Mouse (Mus musculus) cerebellum, adult 9-10 months (tissue): ENCODE data around the gene Fmnl3.
A peak's percentile ranks its signal among the peaks of the same experiment; 100 is the strongest.

Experiments
- DNase-seq: peaks from one replicate; pipeline ENCODE4 v3.0.0; 2022

The Fmnl3 gene

DNA sequence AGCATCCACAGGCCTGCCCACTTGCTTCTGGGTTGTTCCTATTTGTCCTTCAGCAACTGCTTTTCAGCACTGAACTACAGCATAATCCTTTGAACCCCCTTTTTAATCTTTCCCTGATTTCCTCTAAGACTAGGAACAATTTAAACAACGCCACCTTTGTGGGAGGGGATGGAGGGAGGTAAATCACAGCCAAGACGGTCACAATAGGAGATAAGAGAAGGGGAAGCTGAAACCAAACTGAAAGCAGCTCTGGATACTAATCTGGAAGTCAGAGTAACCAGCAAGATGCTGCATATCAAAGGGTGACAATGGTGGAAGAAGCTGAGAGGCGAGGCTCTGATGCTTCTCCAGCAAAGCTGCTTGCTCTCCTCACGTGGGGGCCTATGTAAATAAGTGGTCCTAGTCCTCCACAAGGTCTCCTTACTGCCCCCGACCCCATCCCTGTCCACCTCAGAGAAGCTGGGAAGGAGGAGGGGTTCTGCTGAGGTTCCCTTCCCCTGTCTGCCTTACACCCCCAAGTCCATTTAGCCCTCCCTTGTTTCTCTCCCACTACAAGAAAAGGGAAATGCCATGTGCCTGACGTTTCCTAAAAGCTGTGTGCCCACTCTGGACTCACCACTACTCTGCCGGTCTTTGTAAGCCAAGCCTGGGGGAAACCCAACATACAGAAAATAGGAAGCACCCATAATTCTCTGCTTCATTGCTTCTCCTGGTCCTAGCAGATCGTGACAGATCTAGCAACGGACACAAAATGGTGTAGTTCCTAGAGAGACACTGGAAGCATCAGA is 27.9 kb downstream of the Fmnl3 start:
- DNase-seq = no peak

DNA sequence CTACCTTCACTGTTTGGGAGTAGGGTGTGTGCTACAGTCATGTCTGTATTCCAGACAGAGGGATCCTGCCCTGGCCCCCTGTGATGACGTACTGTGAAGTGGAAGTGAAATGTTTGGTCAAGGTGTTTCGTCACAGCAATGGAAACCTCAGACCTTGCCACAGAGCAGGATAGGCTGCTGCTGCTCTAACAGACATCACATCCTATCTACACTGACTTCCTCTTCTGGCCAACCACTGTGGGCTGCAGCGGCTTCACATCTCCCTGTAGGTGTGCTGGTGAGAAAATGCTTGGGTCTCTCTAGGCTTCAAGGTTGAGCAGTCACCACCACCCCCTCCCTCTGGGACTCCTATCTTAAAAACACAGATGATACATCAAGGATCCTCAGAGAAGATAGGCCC is 29.2 kb downstream of the Fmnl3 start:
- no peak for DNase-seq

GRCm38 (mm10) chr15:99339669-99340068 is 30.6 kb downstream of the Fmnl3 start:
- DNase-seq = no peak

DNA sequence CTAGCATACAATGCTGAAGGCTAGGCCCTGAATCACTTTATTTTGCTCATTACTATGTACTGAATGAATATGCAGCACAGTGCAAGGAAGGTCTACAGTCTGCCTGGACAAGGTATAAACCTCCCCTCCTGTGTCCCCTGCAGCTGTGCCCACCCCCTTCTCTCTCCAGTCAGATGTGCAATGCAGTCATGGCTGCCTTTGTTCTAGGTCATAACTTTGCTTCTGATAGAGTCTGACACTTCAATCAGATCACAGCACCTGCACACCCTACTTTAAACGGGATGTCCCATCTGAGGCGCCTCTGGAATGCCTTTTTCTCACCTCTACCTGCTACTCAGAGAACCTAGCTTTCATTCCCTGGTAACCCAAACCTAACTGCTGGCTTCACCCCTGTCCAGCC is 31.4 kb downstream of the Fmnl3 start:
- no peak for DNase-seq

DNA sequence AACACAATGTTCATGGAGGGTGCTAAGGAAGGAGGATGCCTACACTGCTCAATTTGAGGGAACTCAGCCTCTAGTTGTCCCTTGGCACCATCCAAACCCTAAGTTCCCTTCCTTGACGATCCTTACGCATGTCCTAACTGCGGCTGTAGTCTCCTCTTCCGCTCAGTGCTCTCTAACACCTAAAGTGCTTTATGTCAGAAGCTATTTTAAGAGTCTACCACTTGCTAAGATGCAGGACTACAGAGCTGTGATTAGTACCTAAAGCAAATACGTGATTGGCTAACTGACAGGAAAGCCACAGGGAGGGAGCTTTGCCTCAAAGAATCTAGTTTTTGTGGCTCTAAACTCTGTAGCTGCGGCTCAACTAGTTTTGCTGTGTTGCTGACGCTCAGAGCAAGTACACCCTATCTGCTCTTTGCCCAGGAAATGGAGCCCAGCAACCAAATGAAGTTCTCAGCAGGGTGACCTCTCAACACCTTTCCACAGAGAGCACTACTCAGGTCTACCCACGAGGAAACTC is 34.4 kb downstream of the Fmnl3 start:
- DNase-seq = no peak

DNA sequence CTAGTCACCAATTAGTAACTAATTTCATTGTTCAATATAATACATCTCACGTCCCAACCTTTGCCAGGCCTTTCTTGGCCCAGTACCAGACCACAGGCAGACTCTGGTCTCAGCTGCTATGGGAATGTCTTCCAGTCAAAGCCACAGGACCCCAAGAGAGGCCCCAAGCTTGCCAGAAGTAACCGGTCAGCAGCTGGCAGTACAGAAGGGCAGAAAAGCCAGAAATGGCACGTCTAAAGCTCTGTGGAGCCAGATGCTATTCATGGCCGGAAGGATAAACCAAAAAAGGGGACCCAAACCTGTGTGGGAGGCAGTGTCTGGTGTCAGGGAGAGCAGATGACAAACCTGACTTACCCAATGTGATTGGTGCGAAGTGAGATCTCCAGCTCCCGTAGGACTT is 35.8 kb downstream of the Fmnl3 start:
- no peak for DNase-seq

DNA sequence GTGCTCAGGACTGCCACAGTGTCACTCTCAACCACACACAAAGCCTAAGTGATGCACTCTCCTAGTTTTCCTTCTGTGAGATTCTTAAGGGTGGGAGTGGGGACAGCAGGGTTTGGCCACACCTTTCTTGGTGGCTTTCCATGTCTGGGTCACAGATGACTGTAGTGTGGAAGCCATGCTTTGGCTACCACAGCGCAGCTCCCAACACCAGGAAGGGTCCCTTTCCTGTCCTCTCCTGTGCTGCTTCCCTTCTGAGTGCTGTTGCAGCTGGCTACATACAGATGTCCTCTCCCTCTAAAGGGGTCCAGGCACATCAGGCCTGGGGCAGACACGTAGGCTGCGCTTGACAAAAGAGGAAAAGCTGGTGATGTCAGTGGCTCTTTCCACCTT is 36.6 kb downstream of the Fmnl3 start:
- no peak for DNase-seq

DNA sequence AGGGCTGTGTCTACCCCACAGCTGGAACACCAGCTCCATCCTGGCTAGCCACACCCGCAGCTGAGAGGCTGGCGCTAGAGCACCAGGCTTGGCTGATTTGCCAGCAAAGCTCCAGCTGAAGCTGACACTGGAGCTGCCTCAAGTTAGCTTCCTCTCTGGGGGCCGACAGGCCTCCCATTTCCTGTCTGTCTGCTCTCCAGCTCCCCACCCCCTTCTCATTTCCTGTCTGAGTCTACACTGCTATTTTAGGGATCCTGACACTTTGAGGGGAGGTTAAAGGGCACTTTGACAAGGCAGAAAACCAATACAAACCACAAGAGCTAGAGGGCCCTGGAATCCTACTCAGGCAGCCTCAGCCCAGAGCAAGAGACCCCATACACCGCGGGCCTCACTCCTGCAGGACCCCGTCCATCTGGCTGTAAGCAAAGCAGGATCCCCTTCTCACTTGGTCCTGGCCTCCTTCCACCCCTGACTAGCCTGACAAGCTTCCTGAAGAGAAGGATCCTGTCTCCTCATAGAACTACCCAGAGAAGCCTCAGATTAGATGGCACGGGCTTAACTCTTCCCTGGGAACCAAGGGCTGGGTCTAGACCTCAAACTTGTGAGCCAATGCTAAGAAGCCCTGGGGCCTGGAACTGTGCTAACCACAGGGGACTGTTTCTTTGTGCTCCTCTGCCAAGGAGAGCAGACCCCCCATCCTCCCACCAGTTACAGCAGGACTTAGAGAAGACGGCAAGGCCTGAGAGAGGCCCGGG is 37.2 kb downstream of the Fmnl3 start:
- DNase-seq = no peak

DNA sequence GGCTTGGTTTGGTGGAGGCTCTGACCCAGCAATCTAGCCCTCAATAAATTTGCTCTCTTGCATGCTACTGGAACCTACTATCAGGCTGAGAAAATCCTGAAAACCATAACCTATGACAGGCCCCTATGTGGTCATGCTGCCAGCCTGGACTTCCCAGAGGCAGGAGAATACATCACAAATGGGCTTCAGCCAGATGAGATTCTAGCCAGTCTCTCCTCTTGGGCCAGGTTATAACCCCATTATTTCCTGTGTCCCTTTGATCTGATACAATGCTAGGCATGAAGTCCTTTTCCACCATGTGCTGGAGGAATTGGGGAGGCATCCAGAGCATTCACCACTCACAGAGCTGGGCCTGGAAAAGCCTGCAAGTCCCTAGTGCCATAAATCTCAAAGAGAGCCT is 38.2 kb downstream of the Fmnl3 start:
- DNase-seq = no peak

GRCm38 (mm10) chr15:99331341-99331740 is 38.9 kb downstream of the Fmnl3 start:
- DNase-seq = no peak

- no peak for DNase-seq
These were observed 40.0 kb downstream of the Fmnl3 start for GRCm38 (mm10) chr15:99330324-99330723.

- DNase-seq = no peak
These were observed 42.3 kb downstream of the Fmnl3 start for GRCm38 (mm10) chr15:99328011-99328410.

DNA sequence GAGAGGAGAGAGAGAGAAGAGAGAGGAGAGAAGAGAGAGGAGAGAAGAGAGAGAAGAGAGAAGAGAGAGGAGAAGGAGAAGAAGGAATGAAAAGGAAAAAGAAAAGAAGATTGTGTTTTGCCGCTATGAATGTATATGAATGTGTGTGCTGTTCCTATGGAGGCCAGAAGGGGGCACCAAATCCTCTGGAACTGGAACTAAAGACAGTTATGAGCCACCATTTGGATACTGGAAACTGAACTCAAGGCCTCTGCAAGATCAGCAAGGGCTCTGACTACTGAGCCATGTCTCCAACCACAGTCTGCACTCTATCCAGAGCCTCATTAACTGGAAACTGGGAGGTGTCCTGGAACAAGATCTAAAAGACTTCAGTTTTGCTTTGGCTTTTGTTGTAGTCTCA is 43.3 kb downstream of the Fmnl3 start:
- DNase-seq = no peak

DNA sequence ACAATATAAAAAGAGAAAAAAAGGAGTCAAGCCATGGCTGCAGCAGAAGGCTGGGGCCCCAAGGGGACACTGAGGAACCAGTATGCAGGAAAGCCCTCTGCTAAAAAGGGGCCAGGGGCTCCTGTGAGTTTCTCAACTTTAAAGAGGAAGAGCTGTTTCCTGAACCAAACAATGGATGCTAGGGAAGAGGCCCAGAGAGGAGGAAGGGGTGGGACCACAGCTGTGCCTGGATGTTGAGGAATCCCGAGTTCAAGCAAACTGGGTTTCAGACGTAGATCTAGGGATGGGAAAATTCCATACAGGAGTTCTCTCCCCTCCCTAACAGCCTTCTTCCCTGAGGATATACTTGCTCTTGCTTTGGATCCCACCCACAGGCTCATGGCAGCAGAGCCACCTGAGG is 43.9 kb downstream of the Fmnl3 start:
- DNase-seq = no peak

GRCm38 (mm10) chr15:99325598-99325997 is 44.7 kb downstream of the Fmnl3 start:
- no peak for DNase-seq

DNA sequence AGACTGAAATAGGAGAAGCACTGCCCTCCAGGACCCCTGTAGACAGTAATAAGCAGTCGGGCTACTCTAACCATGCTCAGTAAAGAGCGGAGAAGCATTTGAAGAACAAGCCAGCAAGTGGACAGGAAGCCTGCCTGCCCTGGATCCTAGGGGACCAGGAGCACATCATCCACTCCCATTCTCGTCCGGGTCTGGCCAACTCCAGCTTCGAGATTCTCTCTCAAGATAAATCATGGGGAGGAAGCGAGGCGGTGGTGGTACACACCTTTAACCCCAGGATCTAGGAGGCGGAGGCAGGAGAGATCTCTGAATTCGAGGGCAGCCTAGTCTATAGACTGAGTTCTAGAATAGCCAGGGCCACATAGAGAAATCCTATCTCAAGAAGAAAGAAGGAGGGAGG is 46.1 kb downstream of the Fmnl3 start:
- no peak for DNase-seq

DNA sequence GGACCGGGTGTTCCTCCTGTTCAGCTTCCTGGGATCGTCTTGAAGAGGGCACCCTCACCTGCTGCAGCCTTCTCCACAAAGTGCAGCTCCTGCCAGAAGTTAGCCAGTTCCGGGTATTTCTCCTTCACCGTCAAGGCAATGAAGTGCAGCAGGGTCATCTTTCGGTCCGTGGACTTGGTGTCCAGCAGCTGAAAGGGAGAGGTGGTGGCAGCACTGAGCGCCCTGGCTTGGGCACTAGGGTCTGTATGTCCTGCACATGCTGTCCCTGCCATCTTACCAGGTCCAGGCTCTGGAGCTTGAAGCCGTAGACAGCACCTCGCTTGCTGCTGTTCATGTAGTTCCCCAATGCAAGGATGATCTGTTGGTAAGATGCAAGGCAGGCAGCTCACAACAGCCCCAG is 49.3 kb downstream of the Fmnl3 start:
- no peak for DNase-seq

DNA sequence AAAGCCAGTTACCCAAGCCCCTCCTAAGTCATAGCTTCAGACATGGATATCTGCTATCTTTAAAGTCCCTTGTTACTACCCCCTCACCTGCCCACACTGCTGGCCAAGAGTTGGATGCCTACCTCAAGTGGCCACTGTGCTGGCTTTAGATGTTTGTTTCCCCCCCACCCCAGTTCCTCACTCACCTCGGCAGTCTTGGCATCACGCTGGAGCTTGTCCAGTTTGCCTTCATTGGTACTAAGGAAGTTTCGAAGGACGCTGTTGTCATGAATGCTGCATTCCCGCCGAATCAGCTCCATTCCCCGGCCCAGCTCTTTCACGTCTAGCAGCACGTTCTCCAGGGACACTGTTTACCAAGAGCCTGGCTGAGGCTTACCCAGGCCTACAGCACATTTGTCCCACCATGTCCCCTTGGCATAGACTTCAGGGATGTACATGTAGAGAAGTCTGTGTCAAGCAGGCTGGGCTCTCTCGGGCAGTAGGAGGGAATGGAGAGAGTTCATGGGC is 50.1 kb downstream of the Fmnl3 start:
- DNase-seq = no peak

- no peak for DNase-seq
These were observed 50.8 kb downstream of the Fmnl3 start for GRCm38 (mm10) chr15:99319411-99319871.

DNA sequence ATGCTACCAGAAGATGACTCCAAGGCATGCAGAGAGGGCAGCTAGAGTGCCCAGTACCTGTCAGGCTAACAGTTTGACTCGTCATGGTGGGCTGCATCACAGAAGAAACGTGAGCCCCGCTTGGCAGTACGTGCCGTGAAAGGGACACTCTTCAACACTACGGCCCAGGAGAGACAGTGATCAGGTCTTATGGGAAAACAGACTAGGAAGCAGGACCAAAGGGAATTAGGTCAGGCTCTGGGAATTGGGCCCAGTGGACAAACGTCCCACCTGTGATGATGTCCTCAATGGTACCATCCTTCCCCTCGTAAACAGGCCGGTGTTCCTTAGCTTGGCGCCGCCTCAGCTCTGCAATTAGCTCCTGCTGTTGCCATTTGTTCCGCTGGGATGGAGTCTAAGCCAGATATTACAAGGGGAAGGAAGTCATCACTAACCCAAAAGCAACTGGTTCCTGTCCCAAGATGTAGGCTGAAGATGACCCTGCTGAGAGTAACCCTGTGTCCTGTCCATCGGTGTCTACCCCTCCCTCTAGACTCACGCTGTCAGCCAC is 51.3 kb downstream of the Fmnl3 start:
- DNase-seq = peak; percentile 79

DNA sequence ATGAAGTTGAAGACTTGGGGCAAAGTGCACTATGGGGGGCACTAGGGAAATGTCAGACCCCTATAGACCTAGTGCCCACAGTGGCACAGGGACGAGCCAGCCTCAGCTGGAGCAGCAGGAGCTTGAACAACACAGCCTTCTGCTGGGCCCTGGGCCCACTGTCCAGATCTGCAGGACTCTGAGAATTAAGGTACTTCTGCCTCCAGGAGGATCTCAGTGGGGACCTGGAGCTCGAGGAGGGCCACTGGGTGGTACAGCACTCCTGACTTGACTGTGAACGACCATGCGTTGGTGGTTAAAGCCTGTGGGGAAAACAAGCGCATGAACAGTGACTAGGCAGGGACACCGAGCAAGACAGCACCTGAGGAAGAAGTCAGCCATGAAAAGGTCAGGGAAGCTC is 52.2 kb downstream of the Fmnl3 start:
- no peak for DNase-seq

DNA sequence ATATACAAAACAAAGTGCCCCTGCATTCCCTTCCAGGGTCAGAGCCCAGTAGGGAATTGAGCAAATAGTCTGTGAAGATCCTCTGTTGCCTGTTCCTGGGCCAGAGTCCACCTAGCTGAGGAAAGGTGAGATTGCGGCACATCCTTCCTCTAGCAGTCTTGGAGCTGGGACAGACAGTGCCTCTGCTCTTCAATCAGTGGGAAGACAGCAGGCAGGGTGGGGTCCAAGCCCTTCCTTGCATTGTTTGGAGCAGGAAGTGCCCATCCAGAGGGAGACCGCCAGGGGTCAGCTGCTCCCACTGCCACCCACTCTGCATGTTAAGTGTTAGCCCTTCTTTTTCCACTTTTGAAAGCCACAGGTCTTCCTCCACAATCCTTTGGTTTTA is 53.0 kb downstream of the Fmnl3 start:
- DNase-seq = no peak
